17 mouse cellular contexts compared by ENCODE assay signal in the genomic region with DNA sequence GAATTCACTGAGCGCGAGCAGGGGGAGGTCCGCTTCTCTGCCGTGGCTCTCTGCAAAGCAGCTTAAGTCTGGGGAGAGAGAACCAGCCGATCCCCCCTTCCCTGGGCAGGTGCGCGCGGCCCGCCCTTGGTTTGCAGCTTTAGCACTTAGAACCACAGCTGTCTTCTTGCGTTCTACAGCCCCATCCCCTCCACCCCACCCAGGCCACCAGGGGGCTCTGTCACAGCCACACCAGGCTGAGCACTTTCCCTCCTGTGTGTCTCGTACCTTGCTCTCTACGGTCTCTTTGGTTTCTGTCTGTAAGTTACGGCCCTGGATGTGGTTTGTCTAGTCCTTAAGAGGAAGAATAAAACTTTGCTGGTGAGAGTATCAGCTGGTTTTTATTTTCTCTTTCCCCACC. TPM values are rescaled to one million over a fixed set of nuclear protein-coding genes. Genes with fewer than 3 reads are reported as not detected.
DNase-seq lines count a peak whose midpoint lies in the region; ATAC-seq and TF ChIP-seq lines count a peak whose summit lies in the region.
"Had no signal": no experiment of that assay in that cellular context is flagged by ENCODE, and none has a peak within 500 bp of the region (broad histone marks: within the 10 kb centered on the region; RNA-seq: fewer than 3 reads in every experiment).

No protein-coding gene starts in this region.

- no peak overlapping the region for H3K9ac ChIP-seq in liver, postnatal 0 days (replicated peaks)
- H3K9ac ChIP-seq: heart, embryonic 13.5 days; limb, embryonic 13.5 days; midbrain, embryonic 13.5 days had no signal

- H3K4me3 ChIP-seq in gastrocnemius, adult 2 months: no peak overlapping the region
- no peak overlapping the region for H3K4me3 ChIP-seq in liver, postnatal 0 days (ENCODE audit: low read depth, low read length)
- H3K4me3 ChIP-seq: heart, embryonic 13.5 days; limb, embryonic 13.5 days; midbrain, embryonic 13.5 days had no signal

- intact Hi-C loops in gastrocnemius, adult 2 months (cut with DNase I): no loop called here

- no peaks in the 10 kb centered on the region for H3K4me1 ChIP-seq in liver, postnatal 0 days (ENCODE audit: insufficient read depth)
- H3K4me1 ChIP-seq: limb, embryonic 13.5 days had no signal

- no peak for ATAC-seq in liver, postnatal 0 days
- ATAC-seq: forebrain, embryonic 16.5 days; intestine, embryonic 16.5 days; midbrain, embryonic 13.5 days had no signal

- no peak for TF ChIP-seq EP300 in liver, postnatal 0 days (IDR thresholded peaks at IDR 0.05; ENCODE audit: low read depth)

- H3K4me2 ChIP-seq in liver, postnatal 0 days (ENCODE audit: low read depth, low read length): no peak overlapping the region
- H3K4me2 ChIP-seq: heart, embryonic 13.5 days; limb, embryonic 13.5 days; midbrain, embryonic 13.5 days had no signal

- WGBS in liver, postnatal 0 days (ENCODE audit: insufficient replicate concordance): 72% methylated on average over 13 of the region's 13 CpGs

- no peaks in the 10 kb centered on the region for H3K9me3 ChIP-seq in liver, postnatal 0 days (ENCODE audit: low read length)
- H3K9me3 ChIP-seq: heart, embryonic 13.5 days; limb, embryonic 13.5 days; midbrain, embryonic 13.5 days had no signal

- H3K36me3 ChIP-seq in liver, postnatal 0 days (replicated peaks; ENCODE audit: insufficient read depth, low read length): no peaks in the 10 kb centered on the region

- no peak overlapping the region for H3K27ac ChIP-seq in gastrocnemius, adult 2 months
- H3K27ac ChIP-seq in liver, postnatal 0 days (ENCODE audit: low read depth): no peak overlapping the region
- H3K27ac ChIP-seq: heart, embryonic 13.5 days; limb, embryonic 13.5 days; midbrain, embryonic 13.5 days had no signal

- DNase-seq in gastrocnemius, adult 2 months: no peak
- no peak for DNase-seq in gastrocnemius, adult 18-20 months (ENCODE audit: low spot score)
- DNase-seq in liver, postnatal 0 days: no peak
- DNase-seq in liver: no peak
- no peak for DNase-seq in brain, embryonic 14.5 days (ENCODE audit: low read depth)
- DNase-seq in thymus, postnatal 4 days: peak; percentile 75
- DNase-seq in left cerebral cortex, adult 9 months (ENCODE audit: low spot score in 2 of 2): no peak
- no peak for DNase-seq in right cerebral cortex, postnatal 14 days
- DNase-seq: cerebellum, adult 8-10 months; gastrocnemius, postnatal 25 days; kidney, postnatal 25 days had no signal

- no peaks in the 10 kb centered on the region for H3K27me3 ChIP-seq in liver, postnatal 0 days (ENCODE audit: insufficient read depth, low read length)
- H3K27me3 ChIP-seq: heart, embryonic 13.5 days; limb, embryonic 13.5 days; midbrain, embryonic 13.5 days had no signal

- TF ChIP-seq POLR2A in brain, embryonic 14.5 days (IDR thresholded peaks at IDR 0.05; ENCODE audit: borderline replicate concordance, extremely low read depth, insufficient read depth, insufficient read length, poor library complexity, severe bottlenecking): no peak

- peak; percentile 10; the same call in 1 of the 2 replicates for TF ChIP-seq CTCF in gastrocnemius, adult 2 months (IDR thresholded peaks at IDR 0.05)
- peak; percentile 39 for TF ChIP-seq CTCF in liver, postnatal 0 days (IDR thresholded peaks at IDR 0.05; ENCODE audit: low read depth)
- TF ChIP-seq CTCF in brain, embryonic 14.5 days (IDR thresholded peaks at IDR 0.05; ENCODE audit: borderline replicate concordance, extremely low read depth, insufficient read depth, insufficient read length): peak; percentile 38; the same call in 1 of the 2 replicates

RNA-seq across cellular contexts. Expression of a gene that starts 11.0 kb away (rescaled TPM):
- total RNA-seq in gastrocnemius, adult 2 months (2021): 1 to 10 TPM; 3.4 to 5.3 TPM
- 1 to 10 TPM; 2.4 to 8.8 TPM for total RNA-seq in gastrocnemius, adult 18-20 months (2021)
- polyA plus RNA-seq in liver, postnatal 0 days (2015; fragmentation: Nextera tagmentation; extraction: Ambion mirVana): 2.1 and 2.7 TPM in 2 replicates
- 1,464 and 1,575 TPM in 2 replicates for polyA plus RNA-seq in brain, embryonic 14.5 days (2012; rRNA removed)

RNA-seq across cellular contexts. Expression of a gene that starts 58.8 kb away (rescaled TPM):
- 100 to 1,000 TPM; 106 to 139 TPM for total RNA-seq in gastrocnemius, adult 2 months (2021)
- total RNA-seq in gastrocnemius, adult 18-20 months (2021): 100 to 1,000 TPM; 111 to 119 TPM
- polyA plus RNA-seq in liver, postnatal 0 days (2015; fragmentation: Nextera tagmentation; extraction: Ambion mirVana): 1.6 and 2.1 TPM in 2 replicates
- polyA plus RNA-seq in brain, embryonic 14.5 days (2012; rRNA removed): 22.3 and 37.8 TPM in 2 replicates
- polyA plus RNA-seq: C2C12 had no signal
